Mouse (Mus musculus) midbrain, embryonic 16.5 days (tissue): Measurements from ENCODE around the gene Itga5. TPM values are rescaled to one million over a fixed set of nuclear protein-coding genes. Genes with fewer than 3 reads are reported as not detected.

Experiments
- ATAC-seq: fragments of 200-750 bp; cut with Nextera tagmentation; 2 replicates; pipeline ENCODE4 v1.8.0; 2017; ENCODE audit warnings: moderate TSS enrichment
- H3K27ac ChIP-seq: fragments of 300-500 bp; sonication (generic); 2 replicates; pipeline ENCODE4 v1.5.1; 2014; ENCODE audit warnings: mild to moderate bottlenecking, low read length, mixed read lengths
- H3K27me3 ChIP-seq: fragments of 300-500 bp; sonication (generic); 2 replicates; pipeline ENCODE4 v1.6.1; 2014; ENCODE audit warnings: low read depth, low read length, mixed read lengths; ENCODE audit not compliant: control insufficient read depth, insufficient read depth
- H3K36me3 ChIP-seq: fragments of 300-500 bp; sonication (generic); 2 replicates; pipeline ENCODE4 v1.6.1; 2014; ENCODE audit warnings: mild to moderate bottlenecking, low read length, moderate library complexity, mixed read lengths; ENCODE audit not compliant: control insufficient read depth, insufficient read depth
- H3K4me1 ChIP-seq: fragments of 300-500 bp; sonication (generic); 2 replicates; pipeline ENCODE4 v1.6.1; 2014; ENCODE audit warnings: mild to moderate bottlenecking, low read length, mixed read lengths; ENCODE audit not compliant: control insufficient read depth, insufficient read depth
- H3K4me2 ChIP-seq: fragments of 300-500 bp; sonication (generic); 2 replicates; pipeline ENCODE4 v1.6.1; 2014; ENCODE audit warnings: mild to moderate bottlenecking, low read length, mixed read lengths
- H3K4me3 ChIP-seq: fragments of 300-500 bp; sonication (generic); 2 replicates; pipeline ENCODE4 v1.5.1; 2014; ENCODE audit warnings: low read depth, mild to moderate bottlenecking, low read length, moderate library complexity, mixed read lengths
- H3K9ac ChIP-seq: fragments of 300-500 bp; sonication (generic); 2 replicates; pipeline ENCODE4 v1.6.1; 2014; ENCODE audit warnings: low read depth, low read length, mixed read lengths
- H3K9me3 ChIP-seq: fragments of 300-500 bp; sonication (generic); replicated peaks from 2 replicates; pipeline ENCODE4 v1.6.1; 2014; ENCODE audit warnings: mild to moderate bottlenecking, low read length, mixed read lengths; ENCODE audit not compliant: control insufficient read depth, poor library complexity, severe bottlenecking
- WGBS: fragments of 180-500 bp; shearing (Covaris S2); extraction: QIAGEN DNeasy Blood & Tissue Kit; methylation state at CpG from one replicate; pipeline ENCODE4 v1.1.7; 2014; 5-methylcytosine and 5-hydroxymethylcytosine counted together
- polyA plus RNA-seq: library from polyadenylated mRNA; unstranded; fragments of >200 nt; fragmentation: Nextera tagmentation; extraction: Ambion mirVana; gene quantifications from 2 replicates; pipeline ENCODE4 v1.2.1, GENCODE M21; 2015

Gene Itga5
- polyA plus RNA-seq, 1 experiment from 2014 or later, result 5.8 TPM

GRCm38 (mm10) chr15:103352856-103353255 lies 13.7 kb downstream of the Itga5 start:
- Histone ChIP-seq H3K4me3 (no peak overlapping the region), H3K36me3 (no peaks in the 10 kb centered on the region), H3K9ac (no peak overlapping the region), H3K27ac (no peak overlapping the region), H3K9me3 (no peaks in the 10 kb centered on the region), H3K4me2 (no peak overlapping the region), H3K4me1 (no peaks in the 10 kb centered on the region), H3K27me3 (no peaks in the 10 kb centered on the region)
- WGBS, result 39% methylated on average over 4 of the region's 4 CpGs
- no peak for ATAC-seq

DNA sequence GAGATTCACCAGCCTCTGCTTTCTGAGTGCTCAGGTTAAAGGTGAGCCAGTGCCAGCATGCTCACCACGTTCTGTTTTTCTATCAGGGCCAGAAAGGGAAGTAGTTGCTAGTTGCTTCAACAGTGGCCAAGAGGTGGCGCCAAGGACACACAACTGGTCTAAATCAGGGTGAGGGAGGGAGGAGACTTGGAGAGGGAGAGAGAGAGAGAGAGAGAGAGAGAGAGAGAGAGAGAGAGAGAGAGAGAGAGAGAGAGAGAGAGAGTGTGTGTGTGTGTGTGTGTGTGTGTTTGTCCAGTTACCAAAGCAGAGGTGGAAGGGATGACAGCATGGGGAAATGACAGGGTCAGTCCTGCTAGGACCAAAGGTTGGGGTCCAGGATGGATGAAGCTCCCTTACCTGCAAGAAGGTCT lies 19.3 kb downstream of the Itga5 start:
- Histone ChIP-seq H3K4me1 (0 out of 2 replicates have a peak, but pooled peaks cover 2% of the 10 kb centered on the region), H3K27ac (no peak overlapping the region), H3K9ac (no peak overlapping the region), H3K36me3 (no peaks in the 10 kb centered on the region), H3K4me2 (no peak overlapping the region), H3K27me3 (no peaks in the 10 kb centered on the region), H3K9me3 (no peaks in the 10 kb centered on the region), H3K4me3 (no peak overlapping the region)
- WGBS, result 0% methylated on average over 2 of the region's 2 CpGs
- ATAC-seq, result no peak

DNA sequence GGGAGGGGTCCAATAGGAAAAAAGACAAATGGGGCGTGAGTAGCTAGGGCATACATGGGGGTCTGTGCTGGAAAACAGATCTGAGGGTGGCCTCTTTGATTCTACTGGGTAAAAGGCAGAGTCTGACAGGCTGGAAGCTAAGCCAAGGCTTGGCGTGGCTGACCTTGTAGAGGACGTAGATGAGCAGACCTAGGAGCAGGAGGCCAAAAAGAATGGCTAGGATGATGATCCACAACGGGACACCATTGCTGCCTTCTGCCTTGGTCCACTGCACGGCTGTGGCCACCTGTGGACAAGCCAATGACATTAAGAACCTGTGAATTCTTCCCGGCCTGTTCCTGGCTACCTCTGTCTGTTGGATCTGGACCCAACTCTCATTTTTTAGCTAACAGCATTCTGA lies 20.8 kb downstream of the Itga5 start:
- ATAC-seq, result no peak
- no peaks in the 10 kb centered on the region for H3K36me3 ChIP-seq
- WGBS, result 85% methylated on average over 6 of the region's 6 CpGs
- no peak overlapping the region for H3K4me3 ChIP-seq
- no peaks in the 10 kb centered on the region for H3K9me3 ChIP-seq
- H3K27ac ChIP-seq, result no peak overlapping the region
- H3K4me1 ChIP-seq, result peaks cover 5% of the 10 kb centered on the region
- H3K4me2 ChIP-seq, result no peak overlapping the region
- no peaks in the 10 kb centered on the region for H3K27me3 ChIP-seq
- no peak overlapping the region for H3K9ac ChIP-seq

- H3K27ac ChIP-seq, result no peak overlapping the region
- no peak for ATAC-seq
- no peaks in the 10 kb centered on the region for H3K9me3 ChIP-seq
- no peaks in the 10 kb centered on the region for H3K36me3 ChIP-seq
- H3K27me3 ChIP-seq, result no peaks in the 10 kb centered on the region
- H3K4me3 ChIP-seq, result no peak overlapping the region
- H3K9ac ChIP-seq, result no peak overlapping the region
- peaks cover 19% of the 10 kb centered on the region for H3K4me1 ChIP-seq
- H3K4me2 ChIP-seq, result no peak overlapping the region
Observed at GRCm38 (mm10) chr15:103343556-103343955, 23.0 kb downstream of the Itga5 start.

- H3K4me3 ChIP-seq, result no peak overlapping the region
- H3K27ac ChIP-seq, result no peak overlapping the region
- no peak overlapping the region for H3K9ac ChIP-seq
- no peaks in the 10 kb centered on the region for H3K36me3 ChIP-seq
- ATAC-seq, result no peak
- H3K27me3 ChIP-seq, result no peaks in the 10 kb centered on the region
- H3K4me2 ChIP-seq, result no peak overlapping the region
- peaks cover 19% of the 10 kb centered on the region for H3K4me1 ChIP-seq
- WGBS, result 74% methylated on average over 2 of the region's 3 CpGs
- no peaks in the 10 kb centered on the region for H3K9me3 ChIP-seq
Observed at GRCm38 (mm10) chr15:103343008-103343407, 23.6 kb downstream of the Itga5 start.

DNA sequence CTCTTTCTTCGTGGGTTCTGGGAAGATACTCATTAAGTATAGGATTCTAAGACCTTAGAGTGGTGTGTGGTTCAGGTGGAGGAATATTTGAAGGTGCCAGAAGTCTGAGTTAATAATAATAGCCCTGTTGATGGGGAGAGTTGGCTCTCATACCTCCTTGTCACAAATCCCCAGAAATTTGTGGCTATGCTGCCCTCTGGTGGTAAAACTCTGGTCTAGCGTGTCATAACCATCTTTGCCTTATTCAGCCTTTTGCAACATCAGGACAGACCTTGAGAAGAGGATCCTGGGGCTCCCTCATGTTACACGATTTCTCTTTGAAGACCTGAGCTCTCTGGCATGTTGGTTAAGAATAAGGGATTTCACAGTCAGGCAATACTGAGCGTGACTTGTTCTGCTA lies 24.1 kb downstream of the Itga5 start:
- ATAC-seq, result no peak
- 16% methylated on average over 4 of the region's 4 CpGs for WGBS

DNA sequence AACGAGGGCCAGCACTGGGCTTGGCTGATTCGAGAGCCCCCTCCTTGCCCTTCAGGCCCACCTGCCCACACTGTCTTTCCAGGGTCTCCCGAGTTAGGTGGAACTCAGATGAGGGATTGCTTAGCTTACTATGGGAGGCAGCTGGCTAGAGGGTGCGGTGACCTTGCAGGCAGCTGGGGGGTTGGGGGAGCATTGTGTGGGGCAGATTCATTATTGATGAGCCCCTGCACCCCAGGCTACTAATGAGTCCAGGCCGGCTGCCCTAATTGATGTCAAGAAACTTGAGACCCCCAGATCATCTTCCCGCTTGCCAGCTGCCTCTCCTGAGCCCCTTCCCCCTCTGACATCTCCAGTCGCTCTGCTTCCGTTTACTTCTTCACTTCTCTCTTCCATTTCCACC lies 25.0 kb downstream of the Itga5 start:
- Histone ChIP-seq H3K9me3 (no peaks in the 10 kb centered on the region), H3K27ac (no peak overlapping the region), H3K4me1 (peaks cover 19% of the 10 kb centered on the region), H3K4me2 (peak overlapping the region; percentile 78; the same call in 1 of the 2 replicates), H3K4me3 (no peak overlapping the region), H3K9ac (peak overlapping the region; percentile 28; the same call in 1 of the 2 replicates), H3K36me3 (no peaks in the 10 kb centered on the region), H3K27me3 (no peaks in the 10 kb centered on the region)
- no peak for ATAC-seq
- WGBS, result 51% methylated on average over 8 of the region's 8 CpGs

More for the DNA sequence above, 24.1 kb downstream of the Itga5 start:
- Histone ChIP-seq H3K9me3 (no peaks in the 10 kb centered on the region), H3K36me3 (no peaks in the 10 kb centered on the region), H3K27ac (no peak overlapping the region), H3K9ac (no peak overlapping the region), H3K4me1 (peaks cover 19% of the 10 kb centered on the region), H3K4me2 (no peak overlapping the region), H3K4me3 (no peak overlapping the region), H3K27me3 (no peaks in the 10 kb centered on the region)

- Histone ChIP-seq H3K27ac (no peak overlapping the region), H3K9ac (peak overlapping the region; percentile 81; the same call in 1 of the 2 replicates), H3K4me2 (peak overlapping the region; percentile 78), H3K4me1 (peaks cover 19% of the 10 kb centered on the region), H3K9me3 (no peaks in the 10 kb centered on the region), H3K36me3 (no peaks in the 10 kb centered on the region), H3K4me3 (peak overlapping the region; percentile 65), H3K27me3 (no peaks in the 10 kb centered on the region)
- peak; percentile 2; the same call in 1 of the 2 replicates for ATAC-seq
- WGBS, result 22% methylated on average over 4 of the region's 4 CpGs
Observed at GRCm38 (mm10) chr15:103340786-103341185, 25.8 kb downstream of the Itga5 start.

GRCm38 (mm10) chr15:103339961-103340337 lies 26.6 kb downstream of the Itga5 start, which contains the start of gene Zfp385a:
TSS of gene Zfp385a (minus strand) at chr15:103340093.
- WGBS, result 0% methylated on average over 25 of the region's 26 CpGs
- Histone ChIP-seq H3K9ac (peak within 1 kb of the TSS; percentile 81), H3K27ac (peak within 1 kb of the TSS; percentile 39; the same call in 1 of the 2 replicates), H3K4me3 (peak within 1 kb of the TSS; percentile 65), H3K4me2 (peak within 1 kb of the TSS; percentile 78), H3K4me1 (peaks cover 23% of the 10 kb centered on the region), H3K27me3 (no peaks in the 10 kb centered on the region), H3K9me3 (no peaks in the 10 kb centered on the region), H3K36me3 (no peaks in the 10 kb centered on the region)
- peak; percentile 55 for ATAC-seq
